In the genomic region with DNA sequence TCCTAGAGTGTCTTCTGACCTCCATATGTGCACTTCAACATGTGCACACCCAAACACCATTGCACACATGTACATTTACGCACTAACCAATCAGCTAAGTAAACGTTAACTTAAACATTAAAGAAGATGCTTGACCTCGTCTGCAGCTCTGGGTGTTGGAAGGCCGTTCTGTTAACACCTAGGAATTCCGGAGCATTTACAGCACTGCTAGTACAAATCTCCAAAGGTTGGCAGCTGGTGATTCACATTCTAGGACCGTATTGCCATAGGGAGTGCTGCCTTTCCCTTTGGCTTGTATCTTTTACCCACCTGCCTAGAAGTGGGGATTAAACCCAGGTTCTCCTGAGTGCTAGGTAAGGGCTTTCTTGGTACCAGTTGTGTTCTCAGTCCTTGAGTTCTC, we compare ENCODE assay signal across 26 mouse cellular contexts. TPM values are rescaled to one million over a fixed set of nuclear protein-coding genes. Genes with fewer than 3 reads are reported as not detected.
A peak's percentile ranks its signal among the peaks of the same experiment; 100 is the strongest.
DNase-seq lines count a peak whose midpoint lies in the region; ATAC-seq and TF ChIP-seq lines count a peak whose summit lies in the region.
"Had no signal": no experiment of that assay in that cellular context is flagged by ENCODE, and none has a peak within 500 bp of the region (broad histone marks: within the 10 kb centered on the region; RNA-seq: fewer than 3 reads in every experiment).

No protein-coding gene starts in this region.

- H3K36me3 ChIP-seq in heart, embryonic 16.5 days (ENCODE audit: control insufficient read depth, insufficient read depth) = peaks cover 25% of the 10 kb centered on the region
- peaks cover 33% of the 10 kb centered on the region for H3K36me3 ChIP-seq in liver, adult 2 months (ENCODE audit: control insufficient read depth, insufficient read depth, low read length)
- H3K36me3 ChIP-seq in liver, embryonic 11.5 days (ENCODE audit: control insufficient read depth, insufficient read depth, low read length) = peaks cover 24% of the 10 kb centered on the region
- H3K36me3 ChIP-seq in stomach, embryonic 16.5 days (ENCODE audit: control insufficient read depth, insufficient read depth, low read length) = peaks cover 4% of the 10 kb centered on the region; the same call in 1 of the 2 replicates

- peaks cover 18% of the 10 kb centered on the region for H3K4me1 ChIP-seq in heart, embryonic 16.5 days (ENCODE audit: control insufficient read depth, insufficient read depth, low read length)
- peaks cover 37% of the 10 kb centered on the region for H3K4me1 ChIP-seq in liver, adult 2 months (ENCODE audit: control insufficient read depth, insufficient read depth, low read length)
- no peaks in the 10 kb centered on the region; the same call in 1 of the 2 replicates for H3K4me1 ChIP-seq in liver, embryonic 11.5 days (replicated peaks; ENCODE audit: control insufficient read depth, insufficient read depth, low read length)
- H3K4me1 ChIP-seq in stomach, embryonic 16.5 days (ENCODE audit: control insufficient read depth, insufficient read depth, low read length) = peaks cover 5% of the 10 kb centered on the region; the same call in 1 of the 2 replicates
- H3K4me1 ChIP-seq: limb, embryonic 12.5 days; neural tube, embryonic 12.5 days had no signal

- peaks cover 13% of the 10 kb centered on the region; the same call in 1 of the 2 replicates for H3K79me2 ChIP-seq in liver, adult 2 months (ENCODE audit: control insufficient read depth, insufficient read depth, low read length)

- intact Hi-C loops in gastrocnemius, adult 2 months (cut with DNase I) = no loop called here

- no peaks in the 10 kb centered on the region for H3K27me3 ChIP-seq in heart, embryonic 16.5 days (ENCODE audit: control insufficient read depth, insufficient read depth, low read length)
- H3K27me3 ChIP-seq in liver, adult 2 months (ENCODE audit: control insufficient read depth, insufficient read depth, low read length) = no peaks in the 10 kb centered on the region
- H3K27me3 ChIP-seq in liver, embryonic 11.5 days (replicated peaks; ENCODE audit: control insufficient read depth, insufficient read depth, low read length) = no peaks in the 10 kb centered on the region
- H3K27me3 ChIP-seq in stomach, embryonic 16.5 days (ENCODE audit: control insufficient read depth, insufficient read depth, low read length) = no peaks in the 10 kb centered on the region
- H3K27me3 ChIP-seq: hindbrain, embryonic 12.5 days; limb, embryonic 12.5 days; liver, embryonic 13.5 days; midbrain, embryonic 15.5 days; neural tube, embryonic 12.5 days had no signal

- H3K9me3 ChIP-seq in heart, embryonic 16.5 days (replicated peaks; ENCODE audit: control insufficient read depth, low read length) = no peaks in the 10 kb centered on the region
- H3K9me3 ChIP-seq in liver, embryonic 11.5 days (ENCODE audit: control insufficient read depth, low read length) = no peaks in the 10 kb centered on the region
- no peaks in the 10 kb centered on the region for H3K9me3 ChIP-seq in stomach, embryonic 16.5 days (replicated peaks; ENCODE audit: control insufficient read depth, low read length)
- H3K9me3 ChIP-seq: forebrain, embryonic 10.5 days; hindbrain, embryonic 12.5 days; limb, embryonic 12.5 days; liver, embryonic 13.5 days; midbrain, embryonic 15.5 days; neural tube, embryonic 12.5 days had no signal

- no peak for TF ChIP-seq CTCF in gastrocnemius, adult 2 months (IDR thresholded peaks at IDR 0.05)
- TF ChIP-seq CTCF in liver, adult 2 months (IDR thresholded peaks at IDR 0.05; ENCODE audit: low read depth, low read length) = no peak

- no peak overlapping the region for H3K4me2 ChIP-seq in heart, embryonic 16.5 days (ENCODE audit: low read depth, low read length)
- H3K4me2 ChIP-seq in liver, embryonic 11.5 days = no peak overlapping the region
- H3K4me2 ChIP-seq in stomach, embryonic 16.5 days (ENCODE audit: low read depth, low read length) = no peak overlapping the region
- H3K4me2 ChIP-seq: hindbrain, embryonic 12.5 days; limb, embryonic 12.5 days; liver, embryonic 13.5 days; midbrain, embryonic 15.5 days; neural tube, embryonic 12.5 days had no signal

- H3K9ac ChIP-seq in heart, embryonic 16.5 days (ENCODE audit: low read length) = no peak overlapping the region
- no peak overlapping the region for H3K9ac ChIP-seq in liver, adult 2 months (ENCODE audit: low read depth, low read length)
- no peak overlapping the region for H3K9ac ChIP-seq in liver, embryonic 11.5 days (ENCODE audit: low read depth, low read length)
- H3K9ac ChIP-seq in stomach, embryonic 16.5 days (ENCODE audit: low read length) = no peak overlapping the region
- H3K9ac ChIP-seq: hindbrain, embryonic 12.5 days; limb, embryonic 12.5 days; liver, embryonic 13.5 days; midbrain, embryonic 15.5 days; neural tube, embryonic 12.5 days had no signal

- TF ChIP-seq POLR2A in liver, adult 2 months (IDR thresholded peaks at IDR 0.05; ENCODE audit: extremely low read depth, insufficient read depth, low read length) = no peak

- WGBS in heart, embryonic 16.5 days = 39% methylated on average over 6 of the region's 6 CpGs
- WGBS in liver, adult 2 months = 90% methylated on average over 6 of the region's 6 CpGs
- 91% methylated on average over 6 of the region's 6 CpGs for WGBS in liver, embryonic 11.5 days
- WGBS in stomach, embryonic 16.5 days = 66% methylated on average over 6 of the region's 6 CpGs

- no peak overlapping the region for H3K4me3 ChIP-seq in gastrocnemius, adult 2 months
- no peak overlapping the region for H3K4me3 ChIP-seq in heart, embryonic 16.5 days (ENCODE audit: low read length)
- no peak overlapping the region for H3K4me3 ChIP-seq in liver, adult 2 months (ENCODE audit: insufficient read depth, low read depth, low read length)
- H3K4me3 ChIP-seq in liver, embryonic 11.5 days (ENCODE audit: low read depth, low read length) = no peak overlapping the region
- no peak overlapping the region for H3K4me3 ChIP-seq in stomach, embryonic 16.5 days (replicated peaks; ENCODE audit: low read length)
- H3K4me3 ChIP-seq: forebrain, embryonic 10.5 days; heart, adult 2 months; hindbrain, embryonic 12.5 days; limb, embryonic 12.5 days; liver, embryonic 13.5 days; midbrain, embryonic 15.5 days; neural tube, embryonic 12.5 days had no signal

- no peak for DNase-seq in gastrocnemius, adult 2 months
- DNase-seq in gastrocnemius, adult 8-10 months (ENCODE audit: low spot score in 2 of 2) = no peak
- DNase-seq in heart, adult 11 months = no peak
- DNase-seq in liver, adult 2 months (ENCODE audit: extremely low read depth, low read depth, low spot score) = no peak
- no peak for DNase-seq in liver, embryonic 11.5 days (ENCODE audit: low spot score)
- DNase-seq: adrenal gland, adult 8-10 months; cerebellum, adult 11-12 months; cerebellum, postnatal 10 days; gastrocnemius, postnatal 25 days; heart, adult 2 months; liver, embryonic 13.5 days; lung, postnatal 14 days; right cerebral cortex, postnatal 14 days; spleen, adult 18-20 months; thymus, adult 18-20 months; thymus, postnatal 36 days had no signal

- peak overlapping the region; percentile 96 for H3K27ac ChIP-seq in gastrocnemius, adult 2 months
- H3K27ac ChIP-seq in heart, embryonic 16.5 days (ENCODE audit: low read length) = peak overlapping the region; percentile 46
- H3K27ac ChIP-seq in liver, adult 2 months (replicated peaks; ENCODE audit: insufficient read depth, low read depth, low read length) = peak overlapping the region; percentile 78
- no peak overlapping the region for H3K27ac ChIP-seq in liver, embryonic 11.5 days (ENCODE audit: low read depth, low read length)
- H3K27ac ChIP-seq in stomach, embryonic 16.5 days (ENCODE audit: low read length) = peak overlapping the region; percentile 73
- H3K27ac ChIP-seq: forebrain, embryonic 10.5 days; heart, adult 2 months; hindbrain, embryonic 12.5 days; limb, embryonic 12.5 days; liver, embryonic 13.5 days; midbrain, embryonic 15.5 days; neural tube, embryonic 12.5 days had no signal

- peak; percentile 53 for ATAC-seq in heart, embryonic 16.5 days (replicated peaks; ENCODE audit: extremely low read depth, insufficient read depth, low FRiP score)
- ATAC-seq in liver, embryonic 11.5 days (replicated peaks; ENCODE audit: low FRiP score) = no peak
- ATAC-seq in stomach, embryonic 16.5 days (ENCODE audit: insufficient read depth, low FRiP score) = no peak
- ATAC-seq: activated CD4-positive, CD25-positive, alpha-beta regulatory T cell, adult 4 months; forebrain, embryonic 16.5 days; intestine, postnatal 0 days; midbrain, embryonic 15.5 days had no signal

RNA-seq across cellular contexts. Expression of gene Rabgef1, which starts 20.3 kb away (rescaled TPM):
- total RNA-seq in gastrocnemius, adult 2 months (2021) = 100 to 1,000 TPM in 1 of 2 experiments, 10 to 100 TPM in 1; 90.5 to 140 TPM
- total RNA-seq in gastrocnemius, adult 8-10 months (2022) = 100 to 1,000 TPM in 3 of 4 experiments, 10 to 100 TPM in 1; 94.6 to 134 (median 116) TPM
- 21.6 and 22.0 TPM in 2 replicates for polyA plus RNA-seq in heart, embryonic 16.5 days (2015; fragmentation: Nextera tagmentation; extraction: Ambion mirVana)
- total RNA-seq in liver, adult 2 months (2014; rRNA removed) = 11.4 and 13.1 TPM in 2 replicates
- polyA plus RNA-seq in liver, adult 2 months (2012; rRNA removed) = 8.3 and 11.8 TPM in 2 replicates
- 39.6 and 41.1 TPM in 2 replicates for polyA plus RNA-seq in liver, embryonic 11.5 days (2014; fragmentation: Nextera tagmentation; extraction: Ambion mirVana)
- polyA plus RNA-seq in stomach, embryonic 16.5 days (2015; fragmentation: Nextera tagmentation; extraction: Ambion mirVana) = 34.5 and 38.8 TPM in 2 replicates

RNA-seq across cellular contexts. Expression of gene Tmem248, which starts 25.0 kb away (rescaled TPM):
- total RNA-seq in gastrocnemius, adult 2 months (2021) = 10 to 100 TPM; 42.9 to 46.7 TPM
- total RNA-seq in gastrocnemius, adult 8-10 months (2022) = 10 to 100 TPM; 52.7 to 61.0 (median 55.8) TPM
- polyA plus RNA-seq in heart, embryonic 16.5 days (2015; fragmentation: Nextera tagmentation; extraction: Ambion mirVana) = 21.6 and 28.5 TPM in 2 replicates
- total RNA-seq in liver, adult 2 months (2014; rRNA removed) = 19.8 and 26.6 TPM in 2 replicates
- 28.9 and 34.3 TPM in 2 replicates for polyA plus RNA-seq in liver, adult 2 months (2012; rRNA removed)
- polyA plus RNA-seq in liver, embryonic 11.5 days (2014; fragmentation: Nextera tagmentation; extraction: Ambion mirVana) = 43.3 and 49.0 TPM in 2 replicates
- polyA plus RNA-seq in stomach, embryonic 16.5 days (2015; fragmentation: Nextera tagmentation; extraction: Ambion mirVana) = 31.8 and 36.6 TPM in 2 replicates

RNA-seq across cellular contexts. Expression of gene Kctd7, which starts 47.2 kb away (rescaled TPM):
- total RNA-seq in gastrocnemius, adult 2 months (2021) = 1 to 10 TPM; 2.4 to 2.9 TPM
- total RNA-seq in gastrocnemius, adult 8-10 months (2022) = 1 to 10 TPM; 2.0 to 4.1 (median 3.5) TPM
- 5.5 and 5.6 TPM in 2 replicates for polyA plus RNA-seq in heart, embryonic 16.5 days (2015; fragmentation: Nextera tagmentation; extraction: Ambion mirVana)
- total RNA-seq in liver, adult 2 months (2014; rRNA removed) = 2.0 and 2.8 TPM in 2 replicates
- 3.6 and 4.0 TPM in 2 replicates for polyA plus RNA-seq in liver, adult 2 months (2012; rRNA removed)
- polyA plus RNA-seq in liver, embryonic 11.5 days (2014; fragmentation: Nextera tagmentation; extraction: Ambion mirVana) = 8.5 TPM in 2 replicates
- 5.5 and 5.7 TPM in 2 replicates for polyA plus RNA-seq in stomach, embryonic 16.5 days (2015; fragmentation: Nextera tagmentation; extraction: Ambion mirVana)
